Mouse (Mus musculus): ENCODE results near the gene Kdelr1. TPM values are rescaled to one million over a fixed set of nuclear protein-coding genes. Genes with fewer than 3 reads are reported as not detected.

Kdelr1 gene
- 49.0 and 49.6 TPM in 2 replicates for polyA plus RNA-seq (2021; fragmentation: Nextera tagmentation)
- long read RNA-seq, experiment 1, transcript Kdelr1-203 (5 exons, 832 nt), result minor isoform, 5 of 111 reads
- long read RNA-seq, experiment 1, transcript Kdelr1-201 (5 exons, 1,599 nt), result major isoform, 92 of 111 reads
- long read RNA-seq, experiment 1, partial matches to known transcripts, result 8 of 111 reads
- long read RNA-seq, experiment 1, other reads (novel, unspliced or antisense), result 4 of 111 reads
- long read RNA-seq, experiment 2, transcript Kdelr1-204 (2 exons, 693 nt), result minor isoform, 6 of 64 reads
- long read RNA-seq, experiment 2, transcript Kdelr1-201 (5 exons, 1,599 nt), result major isoform, 41 of 64 reads
- long read RNA-seq, experiment 2, partial matches to known transcripts, result 13 of 64 reads
- long read RNA-seq, experiment 2, other reads (novel, unspliced or antisense), result 1 of 64 reads

GRCm38 (mm10) chr7:45872624-45873023 lies at the start of gene Kdelr1:
Gene Kdelr1 (plus strand): TSS chr7:45872772.

DNA sequence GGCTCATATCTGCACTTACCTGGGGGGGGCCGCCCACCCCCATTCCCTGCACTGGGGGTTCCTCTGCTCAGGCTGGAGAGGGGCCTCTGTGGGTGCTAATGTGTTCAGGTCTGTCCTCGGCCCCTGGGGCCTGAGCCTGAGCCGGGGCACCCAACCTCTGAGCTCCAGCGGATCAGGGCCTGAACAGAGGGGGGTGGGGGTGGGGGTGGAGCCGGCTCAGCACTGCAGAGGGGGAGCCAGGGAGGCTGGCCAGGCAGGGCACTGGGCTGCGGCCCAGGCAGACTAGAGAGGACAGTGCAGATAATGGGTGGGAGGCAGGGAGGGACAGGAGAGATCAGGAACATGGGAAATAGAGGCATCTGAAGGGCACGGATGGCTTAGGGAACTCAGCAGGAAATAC lies 48.0 kb upstream of the Kdelr1 start, which contains the start of gene Kcnj14:
TSS of gene Kcnj14 (minus strand) at position 185 of the 400 bp plus-strand sequence.

GRCm38 (mm10) chr7:45830427-45831127 lies 42.0 kb upstream of the Kdelr1 start, which contains the start of gene Grwd1:
Gene Grwd1 (minus strand): TSS chr7:45830944.

GRCm38 (mm10) chr7:45878278-45878677 lies 5.7 kb downstream of the Kdelr1 start, which contains the start of gene Grin2d:
Gene Grin2d (minus strand): TSS chr7:45878378.

DNA sequence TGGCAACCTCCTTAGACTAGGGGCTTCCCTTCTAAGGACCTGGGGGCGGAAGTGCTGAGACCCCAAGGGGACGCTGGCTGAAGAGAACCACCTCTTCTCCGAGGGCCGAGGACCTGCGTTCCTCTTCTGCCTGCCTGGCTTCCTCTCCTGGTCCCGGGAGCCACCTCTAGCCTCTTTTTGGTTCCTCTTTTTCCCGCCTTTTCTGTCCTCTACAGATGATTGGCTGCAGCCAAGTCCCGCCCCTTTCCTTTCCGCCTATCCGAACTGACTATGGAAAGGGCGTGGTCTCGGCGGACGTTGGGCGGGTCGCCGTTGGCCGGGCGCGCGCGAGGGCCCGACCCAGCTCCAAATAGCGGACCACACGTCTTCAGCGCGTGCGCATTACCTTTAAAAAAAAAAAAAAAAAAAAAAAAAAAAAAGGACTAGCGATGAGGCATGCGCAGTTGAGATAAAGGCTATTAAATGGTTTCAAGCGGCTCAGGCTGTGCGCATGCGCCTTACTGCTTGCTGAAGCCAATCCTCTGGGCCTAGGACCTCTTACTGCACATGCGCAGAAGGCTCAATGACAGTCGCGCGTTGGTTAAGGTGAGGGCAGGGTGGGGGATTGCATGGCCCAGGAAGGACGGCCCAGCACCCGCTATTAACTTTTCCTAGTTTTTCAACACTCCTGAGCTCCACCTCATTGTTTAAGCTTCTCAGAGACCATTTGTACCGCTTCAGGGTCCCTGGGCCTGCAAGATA lies 24.1 kb downstream of the Kdelr1 start, which contains the start of the genes Syngr4 and Tmem143:
TSS of gene Syngr4 (minus strand) at position 198 of the 741 bp plus-strand sequence.
TSS of gene Tmem143 (plus strand) at position 425 of the 741 bp plus-strand sequence.

GRCm38 (mm10) chr7:45921242-45921621 lies 48.7 kb downstream of the Kdelr1 start, which contains the start of gene Emp3:
Gene Emp3 (minus strand): TSS chr7:45921404.

DNA sequence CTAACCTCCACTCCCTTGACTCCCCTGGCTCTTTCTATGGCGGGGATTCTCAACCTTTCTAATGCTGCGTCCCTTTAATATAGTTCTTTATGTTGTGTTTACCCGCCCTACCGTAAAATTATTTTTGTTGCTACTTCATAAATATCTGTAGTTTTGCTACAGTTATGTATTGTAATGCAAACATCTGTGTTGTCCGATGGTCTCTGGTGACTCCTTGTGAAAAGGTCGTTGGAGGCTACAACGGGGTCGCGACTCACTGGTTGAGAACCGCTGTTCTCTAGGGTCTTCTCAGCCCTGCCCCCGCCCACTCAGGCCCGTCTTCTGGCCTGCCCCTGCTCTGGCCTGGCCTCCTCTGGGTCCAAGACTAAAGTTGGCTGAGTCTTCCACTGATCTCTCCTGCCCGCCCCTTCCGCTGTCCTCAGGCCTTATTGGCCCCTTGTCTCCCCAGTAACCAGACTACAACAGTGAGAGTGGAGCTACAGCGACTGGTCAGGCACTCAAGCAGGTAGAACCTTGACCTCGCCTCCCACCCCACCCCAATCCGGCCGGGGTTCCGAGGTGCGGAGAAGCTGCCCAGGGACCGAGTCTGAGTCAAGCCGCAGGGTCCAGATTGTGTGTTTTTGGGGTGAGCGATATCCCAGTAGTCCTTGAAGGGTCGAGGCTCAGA lies 51.3 kb downstream of the Kdelr1 start, which contains the start of gene Ccdc114:
TSS of gene Ccdc114 (plus strand) at position 311 of the 667 bp plus-strand sequence.

Other genes starting within 250 kb of the Kdelr1 start
- gene Rasip1, start 245.3 kb upstream of the Kdelr1 start, polyA plus RNA-seq (2021; fragmentation: Nextera tagmentation), result 1.8 and 2.5 TPM in 2 replicates
- gene Mamstr, start 232.8 kb upstream of the Kdelr1 start, polyA plus RNA-seq (2021; fragmentation: Nextera tagmentation), result 0.89 and 2.4 TPM in 2 replicates
- 0.06 and 0.09 TPM in 2 replicates for gene Fut2, start 206.4 kb upstream of the Kdelr1 start, polyA plus RNA-seq (2021; fragmentation: Nextera tagmentation)
- gene Ntn5, start 188.8 kb upstream of the Kdelr1 start, polyA plus RNA-seq (2021; fragmentation: Nextera tagmentation), result 6.5 and 9.8 TPM in 2 replicates
- gene Sec1, start 178.4 kb upstream of the Kdelr1 start, polyA plus RNA-seq (2021; fragmentation: Nextera tagmentation), result 0.26 and 0.38 TPM in 2 replicates
- 74.9 and 93.1 TPM in 2 replicates for gene Car11, start 172.9 kb upstream of the Kdelr1 start, polyA plus RNA-seq (2021; fragmentation: Nextera tagmentation)
- 30.2 and 130 TPM in 2 replicates for gene Dbp, start 167.7 kb upstream of the Kdelr1 start, polyA plus RNA-seq (2021; fragmentation: Nextera tagmentation)
- 335 and 337 TPM in 2 replicates for gene Rpl18, start 157.3 kb upstream of the Kdelr1 start, polyA plus RNA-seq (2021; fragmentation: Nextera tagmentation)
- gene Sphk2, start 154.8 kb upstream of the Kdelr1 start, polyA plus RNA-seq (2021; fragmentation: Nextera tagmentation), result 4.9 and 10.6 TPM in 2 replicates
- gene Fam83e, start 151.6 kb upstream of the Kdelr1 start, polyA plus RNA-seq (2021; fragmentation: Nextera tagmentation), result 0.08 and 0.22 TPM in 2 replicates
- gene Spaca4, start 147.0 kb upstream of the Kdelr1 start, polyA plus RNA-seq (2021; fragmentation: Nextera tagmentation), result not detected in 2 replicates
- 3.9 and 10.6 TPM in 2 replicates for gene Lmtk3, start 89.0 kb upstream of the Kdelr1 start, polyA plus RNA-seq (2021; fragmentation: Nextera tagmentation)
- 22.5 and 23.3 TPM in 2 replicates for gene Sult2b1, start 88.1 kb upstream of the Kdelr1 start, polyA plus RNA-seq (2021; fragmentation: Nextera tagmentation)
- gene Cyth2, start 58.2 kb upstream of the Kdelr1 start, polyA plus RNA-seq (2021; fragmentation: Nextera tagmentation), result 173 and 183 TPM in 2 replicates
- gene Kcnj14, start 48.0 kb upstream of the Kdelr1 start, polyA plus RNA-seq (2021; fragmentation: Nextera tagmentation), result 2.0 and 2.3 TPM in 2 replicates
- 16.1 and 22.0 TPM in 2 replicates for gene Grwd1, start 41.8 kb upstream of the Kdelr1 start, polyA plus RNA-seq (2021; fragmentation: Nextera tagmentation)
- gene Grin2d, start 5.6 kb downstream of the Kdelr1 start, polyA plus RNA-seq (2021; fragmentation: Nextera tagmentation), result 0.39 and 1.6 TPM in 2 replicates
- gene Syngr4, start 23.9 kb downstream of the Kdelr1 start, polyA plus RNA-seq (2021; fragmentation: Nextera tagmentation), result not detected in 2 replicates
- 2.7 and 4.5 TPM in 2 replicates for gene Tmem143, start 24.2 kb downstream of the Kdelr1 start, polyA plus RNA-seq (2021; fragmentation: Nextera tagmentation)
- gene Emp3, start 48.6 kb downstream of the Kdelr1 start, polyA plus RNA-seq (2021; fragmentation: Nextera tagmentation), result 10.7 and 12.3 TPM in 2 replicates
- 0.74 and 1.0 TPM in 2 replicates for gene Ccdc114, start 51.3 kb downstream of the Kdelr1 start, polyA plus RNA-seq (2021; fragmentation: Nextera tagmentation)
- gene Abcc6, start 157.5 kb downstream of the Kdelr1 start, polyA plus RNA-seq (2021; fragmentation: Nextera tagmentation), result 0.04 and 0.10 TPM in 2 replicates
- gene Nomo1, start 160.9 kb downstream of the Kdelr1 start, polyA plus RNA-seq (2021; fragmentation: Nextera tagmentation), result 20.0 and 25.0 TPM in 2 replicates
- gene Kcnj11, start 228.0 kb downstream of the Kdelr1 start, polyA plus RNA-seq (2021; fragmentation: Nextera tagmentation), result 8.3 and 9.6 TPM in 2 replicates